Mouse (Mus musculus) urinary bladder, adult 2 months (tissue): ENCODE results near the gene Poc1b. TPM values are rescaled to one million over a fixed set of nuclear protein-coding genes. Genes with fewer than 3 reads are reported as not detected.
"Not testable (repeated sequence)": the region's sequence is repeated elsewhere in the genome, so short reads cannot be mapped to it uniquely, and the experiment has no call there.

Source experiments
- DNase-seq: peaks from one replicate; pipeline ENCODE4 v3.0.0; 2022; ENCODE audit warnings: low spot score
- polyA plus RNA-seq: library from polyadenylated mRNA; depleted of rRNA; stranded (reverse); fragments of >200 nt; gene quantifications from 2 replicates; pipeline ENCODE4 v1.2.3, GENCODE M21; 2012

Poc1b gene
- polyA plus RNA-seq, 1 experiment = 16.6 TPM

DNA sequence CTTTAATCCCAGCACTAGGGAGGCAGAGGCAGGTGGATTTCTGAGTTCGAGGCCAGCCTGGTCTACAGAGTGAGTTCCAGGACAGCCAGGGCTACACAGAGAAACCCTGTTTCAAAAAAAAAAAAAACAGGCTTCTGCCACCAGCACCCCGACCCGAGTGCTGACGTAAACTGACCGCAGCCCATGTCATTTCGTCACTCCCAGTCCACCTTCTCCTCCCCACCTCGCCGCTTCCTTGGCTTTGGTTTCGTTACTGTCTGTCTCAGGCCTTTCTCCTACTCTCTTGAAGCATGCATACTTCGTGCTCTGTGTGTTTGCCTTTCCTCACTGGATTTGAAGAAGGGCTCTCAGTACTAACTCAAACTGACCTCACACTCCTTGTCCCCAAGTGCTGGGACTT, 50.9 kb downstream of the Poc1b start:
- DNase-seq = not testable (repeated sequence)

DNA sequence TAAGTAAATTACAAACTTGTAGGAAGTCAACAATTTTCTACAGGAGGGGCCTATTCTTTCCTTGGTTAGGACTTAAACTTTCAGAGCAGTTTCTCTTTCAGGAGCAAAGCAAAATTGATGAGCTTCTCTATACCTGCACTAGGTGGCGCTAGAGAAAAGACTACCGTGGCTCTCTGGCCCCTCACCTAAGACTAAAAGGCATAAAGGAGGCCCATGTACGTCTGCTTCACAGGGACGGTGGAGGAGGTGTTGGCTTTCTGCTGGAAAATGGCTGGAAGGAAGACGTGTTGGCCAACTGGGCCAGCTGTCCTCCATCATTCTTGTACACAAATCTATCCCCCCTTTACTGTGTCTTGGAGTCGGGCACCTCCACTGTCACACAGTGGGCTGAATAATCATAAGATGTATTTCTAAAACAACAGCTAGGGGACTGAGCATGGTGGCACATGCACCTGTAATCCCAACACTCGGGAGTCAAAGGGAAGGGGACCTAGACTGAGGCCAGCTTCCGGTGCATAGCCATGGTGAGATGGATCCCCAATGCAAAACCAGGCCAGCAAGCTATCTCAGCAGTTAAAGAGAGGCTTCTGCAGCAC, 55.2 kb downstream of the Poc1b start:
- DNase-seq = no peak

DNA sequence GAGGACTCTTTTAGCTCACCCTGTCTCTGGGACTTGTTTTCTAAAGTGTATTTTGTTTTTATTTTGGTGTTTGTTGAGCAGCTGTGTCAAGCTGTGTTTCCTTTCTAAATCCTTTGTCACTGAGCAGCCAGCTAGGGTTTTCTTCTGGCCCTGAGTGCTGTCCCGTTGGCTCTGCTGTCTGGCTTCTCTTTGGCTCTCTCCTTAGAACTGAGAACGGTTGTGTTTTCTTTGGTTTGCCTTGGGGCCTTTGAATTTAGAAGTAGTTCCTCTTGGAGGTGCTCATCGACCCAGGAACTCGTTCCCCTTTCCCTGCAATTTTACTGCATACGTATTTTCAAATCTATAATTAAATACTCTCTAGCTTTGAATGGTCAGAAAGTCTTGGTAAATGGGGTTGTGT, 56.2 kb downstream of the Poc1b start:
- no peak for DNase-seq

DNA sequence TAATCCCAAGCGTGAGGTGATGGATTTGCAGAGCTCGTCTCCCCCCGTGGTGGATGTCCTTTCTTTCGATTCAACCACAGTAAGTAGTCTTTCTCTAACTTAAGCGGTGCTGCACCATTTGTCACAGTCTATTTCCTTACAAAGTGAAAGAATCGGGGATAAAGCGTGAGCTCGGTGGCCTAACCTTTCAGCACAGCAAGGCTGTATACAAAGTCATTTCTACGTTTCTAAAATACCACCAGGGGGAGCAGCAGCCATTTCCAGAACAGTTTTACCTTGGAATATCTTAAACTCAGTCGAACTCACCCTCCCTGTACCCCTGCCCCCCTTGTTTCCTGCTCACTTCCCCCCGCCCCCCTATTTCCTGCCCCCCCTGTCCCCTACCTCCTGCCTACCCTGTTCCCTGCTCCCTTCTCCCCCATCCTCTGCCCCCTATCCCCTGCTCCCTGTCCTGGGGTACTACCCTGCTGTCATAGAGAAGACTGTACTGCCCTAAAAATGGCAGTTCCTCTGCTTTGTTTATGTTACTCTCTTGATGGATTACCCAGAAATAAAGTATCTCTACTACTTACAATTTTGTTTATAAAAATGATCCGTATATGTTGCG, 58.1 kb downstream of the Poc1b start:
- DNase-seq = no peak

DNA sequence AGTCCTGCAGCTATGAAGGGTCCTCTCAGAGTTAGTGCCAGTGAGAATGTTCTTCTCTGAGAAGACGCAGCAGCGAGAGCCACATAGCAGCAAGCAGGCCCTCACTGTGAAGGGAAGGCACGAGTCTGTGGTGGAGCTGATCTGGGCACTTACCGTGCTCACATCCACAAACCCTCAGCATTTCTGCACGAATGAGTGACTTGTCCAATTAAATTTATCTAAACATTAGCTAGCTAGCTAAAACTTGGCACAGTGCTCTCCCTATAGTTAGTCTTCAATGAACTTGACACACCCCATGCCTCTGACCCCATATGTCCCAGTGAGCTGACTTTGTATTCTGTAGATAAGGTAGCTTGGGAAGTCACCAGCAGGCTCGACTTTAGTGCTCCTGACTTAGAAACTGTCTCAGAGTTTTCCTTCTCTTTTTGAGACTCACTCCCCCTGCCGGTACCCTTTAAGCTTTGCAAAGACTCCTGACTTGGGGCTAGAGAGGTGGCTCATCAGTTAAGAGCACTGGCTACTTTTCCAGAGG, 59.0 kb downstream of the Poc1b start:
- DNase-seq = no peak

DNA sequence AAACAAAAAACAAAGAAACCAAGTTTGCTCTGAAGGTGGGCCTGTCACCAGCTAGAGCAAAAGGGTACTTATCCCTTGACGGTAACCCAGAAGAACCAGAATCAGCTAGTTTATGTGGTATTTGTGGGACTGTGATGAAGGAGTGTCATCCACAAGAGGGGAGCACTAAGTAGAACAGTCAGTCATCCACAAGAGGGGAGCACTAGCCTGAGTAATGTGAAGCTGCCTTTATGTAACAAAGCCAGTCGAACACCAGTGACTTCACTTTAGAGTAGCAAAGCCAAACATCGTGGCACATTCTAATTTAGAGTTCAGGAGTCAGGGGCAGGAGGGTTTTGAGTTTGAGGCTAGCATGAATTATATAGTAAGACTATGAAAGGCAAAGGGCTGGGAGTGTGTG, 59.6 kb downstream of the Poc1b start:
- DNase-seq = no peak

DNA sequence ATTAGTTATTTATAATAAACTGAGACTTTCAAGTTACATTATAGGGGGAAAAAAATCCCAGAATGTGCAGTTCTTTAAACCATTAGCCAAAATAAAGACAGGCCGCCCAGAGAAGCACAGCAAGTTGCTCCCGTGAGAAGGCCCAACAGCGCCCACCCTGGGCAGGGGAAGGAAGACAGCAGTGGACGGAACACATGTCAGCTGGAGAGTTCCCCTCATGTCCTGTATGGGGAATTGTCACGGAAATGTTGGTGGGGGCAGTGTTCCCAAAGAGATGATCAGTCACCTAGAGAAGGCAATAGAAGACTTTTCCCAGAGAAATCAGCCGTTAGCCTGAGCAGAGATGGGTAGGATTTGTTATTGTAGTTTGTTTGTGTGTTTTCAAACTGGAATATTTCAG, 61.6 kb downstream of the Poc1b start:
- no peak for DNase-seq

DNA sequence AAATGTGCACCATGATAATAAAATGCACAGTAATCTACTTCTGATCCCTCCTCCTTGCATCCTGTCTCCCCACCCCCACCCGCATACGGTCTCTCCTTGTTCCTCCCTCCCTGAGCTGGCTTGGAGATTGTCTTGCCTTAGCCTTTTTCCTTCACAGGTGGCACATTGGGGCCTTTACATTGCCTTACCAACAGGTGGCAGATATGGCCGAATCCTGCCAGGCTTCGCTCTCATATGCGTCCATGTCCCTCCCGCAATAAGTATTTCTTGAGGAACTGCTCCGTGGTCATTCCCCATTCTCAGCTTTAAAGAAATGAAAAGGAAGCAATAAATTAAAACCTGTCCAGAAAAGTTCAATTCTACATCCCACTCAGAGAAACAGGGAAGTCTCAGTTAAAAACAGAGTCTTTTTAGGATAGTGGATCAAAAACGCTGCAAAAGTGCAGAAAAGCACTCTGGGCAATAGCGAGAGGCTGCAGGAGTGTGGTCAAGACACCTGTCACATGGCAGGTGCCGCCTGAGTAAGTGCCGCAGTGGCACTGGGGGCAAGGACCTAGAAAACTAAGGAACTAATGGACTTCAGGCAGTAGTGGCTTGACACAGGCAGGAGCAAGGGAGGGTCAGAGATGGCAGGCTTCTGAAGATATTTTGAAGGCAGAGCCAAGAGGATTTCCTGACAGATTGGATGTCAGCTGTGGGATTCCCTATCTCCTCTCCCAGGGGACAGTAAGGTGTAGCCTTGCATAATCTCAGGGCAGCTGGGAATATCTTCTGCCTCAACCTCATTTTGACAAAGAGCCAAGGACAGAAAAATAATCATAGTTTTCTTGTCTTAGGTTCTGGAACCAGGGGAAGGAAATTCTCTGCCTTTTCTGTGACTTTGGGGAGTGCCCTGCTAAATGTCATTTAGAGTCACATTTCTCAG, 62.3 kb downstream of the Poc1b start:
- no peak for DNase-seq

DNA sequence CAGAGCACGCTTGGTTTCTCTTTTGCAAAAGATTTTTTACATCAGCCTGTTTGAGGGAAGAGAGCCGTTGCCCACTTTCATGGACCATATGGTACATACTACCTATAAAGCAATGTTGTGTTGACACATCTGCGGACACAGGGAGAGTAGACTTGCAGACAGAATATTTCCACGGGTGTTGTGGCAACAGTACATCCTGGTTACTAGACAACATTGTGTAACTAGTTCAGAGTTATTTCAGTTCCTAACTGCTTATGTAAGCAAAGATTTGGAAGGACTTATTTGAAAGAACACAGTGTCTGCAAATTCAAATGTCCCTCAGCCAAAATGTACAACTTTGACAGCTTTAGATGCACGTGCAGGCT, 62.9 kb downstream of the Poc1b start:
- no peak for DNase-seq

DNA sequence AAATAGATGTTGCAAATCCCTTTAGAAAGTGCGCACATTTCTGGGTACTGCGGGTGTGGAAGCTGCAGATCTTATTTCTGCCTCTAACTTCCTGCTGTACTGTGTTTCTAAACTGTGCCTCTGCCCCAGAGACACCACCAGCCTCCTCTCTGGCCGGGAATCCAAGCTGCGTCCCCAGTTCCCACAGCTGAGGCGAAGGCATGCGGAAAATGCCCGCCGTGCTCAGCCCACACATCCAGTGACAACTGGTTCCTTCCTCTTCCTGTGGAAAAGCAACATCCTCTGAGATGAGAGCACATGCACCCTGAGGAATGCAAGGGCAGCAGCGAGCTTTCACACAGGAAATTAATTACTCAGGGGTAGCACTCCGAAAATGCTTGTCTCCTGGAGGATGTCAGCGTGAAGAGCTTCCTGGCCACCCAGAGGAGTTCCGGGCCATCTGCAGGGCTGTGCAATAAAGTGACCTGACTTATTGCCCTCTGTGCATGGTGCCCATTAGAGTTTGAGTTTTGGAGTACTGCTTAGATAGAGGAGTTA, 65.2 kb downstream of the Poc1b start:
- no peak for DNase-seq

DNA sequence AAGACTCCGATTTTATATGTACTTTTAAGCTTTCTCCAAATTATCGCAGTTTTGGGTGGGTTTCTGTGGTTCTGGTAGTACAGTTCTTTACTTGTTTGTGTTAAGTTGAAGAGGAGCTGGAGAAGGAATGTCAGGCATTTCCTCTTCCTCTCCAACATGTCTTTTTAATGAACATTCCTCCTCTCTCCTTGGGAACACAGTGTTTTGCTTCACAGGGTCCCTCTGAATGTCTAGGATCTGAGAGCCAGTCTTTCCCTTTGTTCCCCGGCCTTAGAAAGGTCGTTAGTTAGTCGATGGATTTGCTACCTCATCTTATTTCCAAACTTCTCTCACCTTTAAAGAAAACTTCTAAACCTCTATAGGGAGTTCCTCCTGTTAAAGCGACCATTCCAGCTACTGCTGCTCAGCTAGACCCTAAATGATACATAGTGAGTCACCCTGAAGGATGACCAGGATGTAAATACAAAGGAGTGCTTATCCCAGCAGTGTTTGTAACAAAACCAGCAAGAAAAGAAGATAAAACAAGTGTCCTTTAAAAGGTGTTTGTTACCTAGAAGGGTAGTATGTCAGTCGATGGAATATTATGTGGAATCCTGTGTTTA, 66.2 kb downstream of the Poc1b start:
- no peak for DNase-seq

DNA sequence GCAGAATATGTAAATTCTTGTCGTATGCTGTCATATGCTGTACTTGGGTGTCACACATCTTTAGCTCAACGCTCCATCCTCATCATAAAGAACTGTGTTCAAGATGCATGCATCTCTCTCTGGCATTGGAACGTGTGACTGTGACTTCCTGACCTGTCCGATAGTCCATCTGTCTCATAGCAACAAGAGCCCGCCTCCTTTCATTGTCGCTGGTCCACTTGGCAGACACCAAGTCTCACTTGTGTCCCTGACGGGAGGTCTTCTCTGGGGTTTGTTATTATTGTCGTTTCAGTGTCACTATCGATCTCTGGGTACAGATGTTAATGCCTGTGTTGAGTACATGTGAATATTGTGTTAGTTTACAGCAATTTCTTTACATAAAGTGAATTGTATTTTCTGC, 70.1 kb downstream of the Poc1b start:
- DNase-seq = no peak

DNA sequence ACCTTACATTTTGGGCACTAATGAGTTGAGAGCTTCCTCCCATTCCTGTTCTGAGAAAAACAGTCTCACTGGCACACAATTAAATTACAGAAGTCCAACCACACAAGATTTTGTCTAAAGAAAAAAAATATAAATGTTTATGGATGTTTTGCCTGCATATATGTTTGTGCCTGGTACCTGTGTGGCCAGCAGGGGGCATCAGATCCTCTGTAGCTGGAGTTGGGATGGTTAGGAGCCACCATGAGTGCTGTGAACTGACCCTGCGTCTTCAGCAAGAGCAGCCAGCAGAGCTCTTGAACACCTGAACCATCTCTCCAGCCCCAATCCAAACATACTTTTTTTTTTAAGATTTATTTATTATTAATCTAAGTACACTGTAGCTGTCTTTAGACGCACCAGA, 71.3 kb downstream of the Poc1b start:
- no peak for DNase-seq

DNA sequence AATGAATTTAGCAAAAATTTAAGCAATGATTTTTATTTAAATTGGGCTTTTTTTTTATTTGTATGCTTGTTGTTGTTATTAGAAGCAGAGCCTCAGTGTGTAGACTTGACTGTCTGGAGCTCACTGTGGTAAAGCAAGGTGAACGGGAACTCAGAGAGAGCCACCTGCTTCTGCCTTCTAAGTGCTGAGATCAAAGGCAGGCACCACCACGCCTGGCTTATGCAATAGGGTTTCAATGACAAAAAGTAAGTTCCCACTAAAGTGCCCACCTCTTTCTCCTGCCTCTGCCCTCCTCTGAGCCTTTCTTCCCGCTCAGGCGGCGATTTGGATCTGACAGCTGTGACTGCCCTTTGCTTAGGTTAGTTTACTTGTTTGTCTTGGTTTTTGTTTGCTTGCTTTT, 72.3 kb downstream of the Poc1b start:
- DNase-seq = no peak

DNA sequence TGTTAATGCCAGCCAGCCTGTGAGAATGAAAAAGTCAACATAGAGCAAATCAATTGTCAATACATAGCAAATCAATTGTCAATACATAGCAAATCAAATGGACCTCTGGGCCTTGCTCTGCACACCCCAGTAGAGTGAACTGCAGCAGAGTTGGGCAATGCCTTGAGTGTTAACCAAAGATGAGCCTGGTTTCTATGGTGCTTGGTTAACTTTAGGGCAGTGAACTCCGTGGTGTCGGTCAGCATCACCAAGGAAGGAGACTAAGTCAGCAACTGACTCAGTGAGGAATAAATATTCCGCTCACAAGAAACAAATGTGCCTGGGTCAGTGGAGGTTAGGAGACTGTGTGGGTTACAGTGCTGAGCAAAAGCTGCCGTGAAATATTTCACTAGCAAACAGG, 72.7 kb downstream of the Poc1b start:
- DNase-seq = no peak

DNA sequence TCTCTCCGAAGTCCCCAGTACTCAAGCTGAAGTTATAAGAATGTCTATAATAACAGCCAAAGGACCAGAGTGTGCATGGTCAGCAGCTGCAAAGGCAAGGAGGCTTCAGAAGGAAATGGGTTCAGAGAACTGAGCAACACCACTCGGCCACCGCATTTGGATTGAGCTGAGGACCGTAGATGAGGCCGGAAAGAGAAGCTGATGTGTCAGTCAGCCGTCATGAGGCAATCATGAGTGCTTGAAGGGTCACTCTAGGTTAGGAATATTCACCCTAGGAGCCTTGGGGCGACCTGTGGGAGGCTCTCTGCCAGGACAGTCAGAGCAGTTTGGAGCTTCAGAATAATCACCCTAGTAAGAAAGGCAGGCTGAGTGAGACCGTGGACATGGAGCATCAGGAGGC, 74.7 kb downstream of the Poc1b start:
- DNase-seq = no peak

DNA sequence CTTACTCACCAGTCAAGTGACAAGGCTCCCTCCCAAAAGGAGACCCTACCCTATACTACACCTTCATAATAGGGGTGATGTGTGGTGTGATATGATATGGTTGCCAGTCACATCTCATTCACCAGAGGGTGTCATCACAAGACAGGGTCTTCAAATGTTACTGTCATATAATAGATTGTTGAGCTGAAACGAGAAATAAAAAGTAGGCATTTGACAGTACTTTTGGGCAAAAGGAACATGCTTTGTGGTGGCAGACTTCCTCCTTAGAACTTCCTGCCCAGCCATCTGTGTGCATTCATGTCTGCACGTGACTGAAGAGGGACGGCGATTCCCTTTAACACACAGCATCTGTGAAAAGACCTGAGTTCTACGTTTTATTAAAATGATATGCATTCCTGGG, 75.3 kb downstream of the Poc1b start:
- no peak for DNase-seq

DNA sequence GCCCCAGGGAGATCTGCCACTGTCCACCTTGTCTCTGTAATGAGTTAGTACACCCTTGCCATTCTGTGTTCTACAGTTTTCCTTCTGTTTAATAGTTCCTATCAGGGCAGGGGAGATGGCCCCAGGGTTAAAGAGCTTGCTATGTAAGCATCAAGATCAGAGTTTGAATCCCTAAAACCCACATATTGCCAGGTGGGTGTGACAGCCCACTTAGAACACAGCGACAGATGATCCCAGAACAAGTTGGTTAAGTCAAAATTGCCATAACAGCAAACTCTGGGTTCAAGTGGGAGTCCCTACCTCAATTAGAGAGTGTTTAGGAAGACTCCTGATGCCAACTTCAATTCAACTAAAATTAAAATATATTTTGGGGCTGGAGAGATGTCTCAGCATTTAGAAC, 81.3 kb downstream of the Poc1b start:
- no peak for DNase-seq

DNA sequence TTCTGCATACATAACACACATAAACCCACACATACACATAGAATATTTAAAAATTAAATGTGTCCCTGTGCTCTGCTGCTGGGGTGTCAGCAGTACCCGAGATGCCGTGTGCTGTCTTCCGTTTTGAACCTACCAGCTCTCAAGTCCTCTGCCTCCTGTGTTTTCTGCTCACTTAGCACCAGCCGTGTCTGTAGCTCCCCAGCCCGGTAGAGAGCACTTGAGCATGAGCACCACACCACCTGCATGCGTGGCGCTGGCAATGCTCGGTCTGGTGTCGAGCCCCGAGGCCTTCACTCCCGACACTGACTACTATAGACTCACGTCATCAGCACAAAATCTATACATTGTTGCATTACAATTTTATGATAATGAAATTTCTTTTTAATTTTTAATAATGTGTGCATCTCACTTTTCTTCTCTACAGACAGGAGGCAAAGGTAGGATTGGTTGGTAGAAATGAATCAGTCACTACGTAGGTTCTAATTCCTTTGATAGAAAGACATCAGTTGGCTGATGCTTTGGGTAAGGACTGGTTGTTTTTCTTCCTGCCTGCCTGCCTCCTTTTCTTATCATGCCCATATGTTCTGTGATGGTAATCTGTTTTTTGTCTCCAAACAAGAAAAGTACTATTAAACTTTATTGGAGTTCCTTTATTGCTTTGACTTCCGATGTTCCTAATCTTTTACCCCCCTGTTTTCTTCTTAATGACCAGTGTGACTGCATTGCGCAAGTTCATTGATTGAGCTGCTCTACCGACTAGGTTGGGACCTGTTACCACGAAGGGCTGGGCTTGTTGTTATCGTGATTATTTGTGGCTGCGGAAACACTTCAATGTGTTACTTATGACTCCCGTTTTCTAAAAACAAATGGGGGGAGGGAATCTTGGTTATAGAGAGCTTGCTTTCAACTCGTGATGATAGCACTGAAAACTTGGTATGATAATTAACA, 82.1 kb downstream of the Poc1b start:
- DNase-seq = no peak

DNA sequence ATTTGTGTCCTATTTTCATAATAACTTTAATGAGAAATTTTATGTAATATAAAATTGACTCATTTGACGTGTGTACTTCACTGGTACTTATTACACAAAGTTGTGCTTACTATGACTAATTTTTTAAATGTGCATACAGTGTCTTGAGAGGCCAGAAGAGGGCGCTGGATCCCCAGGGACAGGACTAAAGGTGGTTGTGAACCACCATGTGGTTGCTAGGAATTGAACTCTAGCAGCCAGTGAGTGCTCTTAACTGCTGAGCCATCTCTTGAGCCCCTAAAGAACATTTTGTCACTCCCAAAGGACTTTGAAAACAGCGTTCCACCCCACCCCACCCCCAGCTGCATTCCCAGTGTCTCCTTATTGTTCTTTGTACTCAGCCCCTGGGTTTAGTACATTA, 84.0 kb downstream of the Poc1b start:
- no peak for DNase-seq

DNA sequence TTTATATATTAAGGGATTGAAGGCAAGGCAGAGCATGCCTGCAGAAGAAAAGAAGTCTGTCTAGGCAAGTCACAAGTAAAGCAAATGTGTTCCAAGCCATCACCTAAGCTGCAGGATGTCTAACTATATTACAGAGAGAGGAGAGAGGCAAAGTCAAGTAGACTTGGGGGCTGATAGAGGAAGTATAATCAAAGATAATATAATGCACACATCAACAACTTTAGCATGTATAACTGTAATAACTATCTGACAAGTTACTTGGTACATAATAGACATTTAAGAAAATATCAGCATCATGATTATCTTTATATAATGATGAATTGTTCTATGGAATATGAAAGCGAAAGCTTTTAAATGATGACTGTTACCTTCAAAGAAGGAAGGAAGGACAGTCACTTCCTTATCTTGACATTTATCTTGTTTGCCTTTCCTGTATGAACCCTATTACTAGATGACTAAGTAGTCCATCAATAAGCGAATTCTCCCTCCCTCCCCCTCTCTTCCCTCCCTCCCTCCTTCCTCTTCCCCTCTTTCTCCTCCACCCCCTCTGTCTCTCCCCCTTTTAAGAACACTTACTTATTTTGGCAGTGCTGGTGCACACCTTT, 87.7 kb downstream of the Poc1b start:
- DNase-seq = no peak
